Mouse (Mus musculus): ENCODE measurements at regions not wholly inside any gene's neighbourhood (a gene's known extent, or its start where the extent isn't known, plus 50 kb on each side); places are given as distances from the start of the nearest gene placed in this dataset.

- intact Hi-C loops (cut with DNase I), result no loop called here
- TF ChIP-seq CTCF (IDR thresholded peaks at IDR 0.05), result no peak
- Histone ChIP-seq H3K4me3 (no peak overlapping the region), H3K27ac (no peak overlapping the region)
- DNase-seq, result no peak
Measured at GRCm38 (mm10) chr3:119653007-119653565, 131.2 kb downstream of the Ptbp2 start.

- no peak overlapping the region for H3K27ac ChIP-seq
- H3K4me3 ChIP-seq, result no peak overlapping the region
- intact Hi-C loops (cut with DNase I), result no loop called here
- no peak for DNase-seq
- TF ChIP-seq CTCF (IDR thresholded peaks at IDR 0.05), result no peak
Measured at GRCm38 (mm10) chr3:119638633-119639032, 145.6 kb downstream of the Ptbp2 start.

- TF ChIP-seq CTCF (IDR thresholded peaks at IDR 0.05), result no peak
- intact Hi-C loops (cut with DNase I), result no loop called here
- Histone ChIP-seq H3K4me3 (no peak overlapping the region), H3K27ac (no peak overlapping the region)
- DNase-seq, result no peak
Measured at GRCm38 (mm10) chr3:119635641-119636040, 148.6 kb downstream of the Ptbp2 start.

GRCm38 (mm10) chr3:119633516-119633915 lies 150.8 kb downstream of the Ptbp2 start:
- Histone ChIP-seq H3K27ac (no peak overlapping the region), H3K4me3 (no peak overlapping the region)
- no peak for TF ChIP-seq CTCF (IDR thresholded peaks at IDR 0.05)
- DNase-seq, result no peak
- intact Hi-C loops (cut with DNase I), result no loop called here

GRCm38 (mm10) chr3:119606116-119606515 lies 178.2 kb downstream of the Ptbp2 start:
- TF ChIP-seq CTCF (IDR thresholded peaks at IDR 0.05), result no peak
- no peak for DNase-seq
- intact Hi-C loops (cut with DNase I), result no loop called here
- Histone ChIP-seq H3K27ac (no peak overlapping the region), H3K4me3 (no peak overlapping the region)

- H3K27ac ChIP-seq, result no peak overlapping the region
Measured at GRCm38 (mm10) chr3:119588872-119589416, 195.3 kb downstream of the Ptbp2 start.

GRCm38 (mm10) chr3:119587971-119588370 lies 196.3 kb downstream of the Ptbp2 start:
- no peak for TF ChIP-seq CTCF (IDR thresholded peaks at IDR 0.05)
- intact Hi-C loops (cut with DNase I), result no loop called here
- DNase-seq, result no peak
- H3K27ac ChIP-seq, result no peak overlapping the region
- H3K4me3 ChIP-seq, result no peak overlapping the region

More at GRCm38 (mm10) chr3:119588872-119589416, 195.3 kb downstream of the Ptbp2 start:
- no peak overlapping the region for H3K4me3 ChIP-seq
- intact Hi-C loops (cut with DNase I), result no loop called here
- no peak for DNase-seq
- no peak for TF ChIP-seq CTCF (IDR thresholded peaks at IDR 0.05)

GRCm38 (mm10) chr3:119575516-119575915 lies 208.8 kb downstream of the Ptbp2 start:
- H3K27ac ChIP-seq, result no peak overlapping the region
- no peak for TF ChIP-seq CTCF (IDR thresholded peaks at IDR 0.05)
- DNase-seq, result no peak
- intact Hi-C loops (cut with DNase I), result no loop called here
- H3K4me3 ChIP-seq, result no peak overlapping the region

GRCm38 (mm10) chr3:119537884-119538283 lies 246.4 kb downstream of the Ptbp2 start:
- intact Hi-C loops (cut with DNase I), result no loop called here
- Histone ChIP-seq H3K27ac (no peak overlapping the region), H3K4me3 (no peak overlapping the region)
- TF ChIP-seq CTCF (IDR thresholded peaks at IDR 0.05), result peak; percentile 11; the same call in 1 of the 2 replicates
- no peak for DNase-seq

GRCm38 (mm10) chr3:119524510-119525123 lies 259.6 kb downstream of the Ptbp2 start:
- Histone ChIP-seq H3K27ac (no peak overlapping the region), H3K4me3 (no peak overlapping the region)
- intact Hi-C loops (cut with DNase I), result no loop called here
- DNase-seq, result no peak
- TF ChIP-seq CTCF (IDR thresholded peaks at IDR 0.05), result no peak

GRCm38 (mm10) chr3:119512596-119512995 lies 271.7 kb downstream of the Ptbp2 start:
- H3K4me3 ChIP-seq, result no peak overlapping the region
- DNase-seq, result no peak
- no peak overlapping the region for H3K27ac ChIP-seq
- no peak for TF ChIP-seq CTCF (IDR thresholded peaks at IDR 0.05)
- intact Hi-C loops (cut with DNase I), result no loop called here

GRCm38 (mm10) chr3:119509132-119509531 lies 275.1 kb downstream of the Ptbp2 start:
- Histone ChIP-seq H3K27ac (no peak overlapping the region), H3K4me3 (no peak overlapping the region)
- intact Hi-C loops (cut with DNase I), result no loop called here
- TF ChIP-seq CTCF (IDR thresholded peaks at IDR 0.05), result no peak
- DNase-seq, result no peak

- intact Hi-C loops (cut with DNase I), result no loop called here
- no peak for DNase-seq
- TF ChIP-seq CTCF (IDR thresholded peaks at IDR 0.05), result no peak
- Histone ChIP-seq H3K4me3 (no peak overlapping the region), H3K27ac (no peak overlapping the region)
Measured at GRCm38 (mm10) chr3:119503471-119503972, 280.7 kb downstream of the Ptbp2 start.

GRCm38 (mm10) chr3:119498711-119499110 lies 285.6 kb downstream of the Ptbp2 start:
- intact Hi-C loops (cut with DNase I), result no loop called here
- no peak overlapping the region for H3K4me3 ChIP-seq
- no peak overlapping the region for H3K27ac ChIP-seq
- peak; percentile 16 for DNase-seq
- no peak for TF ChIP-seq CTCF (IDR thresholded peaks at IDR 0.05)

Data from gastrocnemius, adult 2 months (tissue).